Mouse (Mus musculus): ENCODE measurements around the gene Timeless.

- TF ChIP-seq MAFK (IDR thresholded peaks at IDR 0.05; ENCODE audit: insufficient read depth, low read depth, low read length) (no peak), HCFC1 (IDR thresholded peaks at IDR 0.05; ENCODE audit: borderline replicate concordance, insufficient read depth, low read length) (no peak), ZNF384 (IDR thresholded peaks at IDR 0.05; ENCODE audit: low read depth, low read length) (no peak), CHD2 (IDR thresholded peaks at IDR 0.05; ENCODE audit: low read depth, low read length) (no peak)
These were observed 638 bp downstream of the Timeless start for GRCm38 (mm10) chr10:128232420-128232985.
